Mouse (Mus musculus) left cerebral cortex, postnatal 14 days (tissue): ENCODE results near the gene Brpf3. TPM values are rescaled to one million over a fixed set of nuclear protein-coding genes. Genes with fewer than 3 reads are reported as not detected.

Experiments
- total RNA-seq, 2 experiments: library from RNA; stranded (reverse); gene quantifications; 2 replicates each; pipeline ENCODE4 v1.2.3; 2021

The Brpf3 gene
- total RNA-seq, 2 experiments from 2014 or later: 43.4 to 49.6 TPM

Other genes starting within 250 kb of the Brpf3 start
- not detected for gene Clps, start 240.3 kb upstream of the Brpf3 start, total RNA-seq
- 1 to 10 TPM; 2.9 to 4.1 TPM for gene Lhfpl5, start 225.4 kb upstream of the Brpf3 start, total RNA-seq
- gene Srpk1, start 178.4 kb upstream of the Brpf3 start, total RNA-seq: 100 to 1,000 TPM; 109 to 110 TPM
- 1 to 10 TPM; 7.6 to 10.0 TPM for gene Slc26a8, start 110.9 kb upstream of the Brpf3 start, total RNA-seq
- 10 to 100 TPM; 71.7 to 81.7 TPM for gene Mapk14, start 109.8 kb upstream of the Brpf3 start, total RNA-seq
- gene AC170998.1, start 75.0 kb upstream of the Brpf3 start, total RNA-seq: 1 to 10 TPM; 1.4 to 2.7 TPM
- gene Mapk13, start 31.8 kb upstream of the Brpf3 start, total RNA-seq: 1 to 10 TPM; 1.0 to 1.6 TPM
- under 1 TPM; 0.44 to 0.49 TPM for gene Pnpla1, start 57.3 kb downstream of the Brpf3 start, total RNA-seq
- gene 4930539E08Rik, start 114.2 kb downstream of the Brpf3 start, total RNA-seq: 10 to 100 TPM in 1 of 2 experiments, 1 to 10 TPM in 1; 8.3 to 12.4 TPM
- gene Pxt1, start 142.8 kb downstream of the Brpf3 start, total RNA-seq: not detected
- 10 to 100 TPM; 81.0 to 85.9 TPM for gene Kctd20, start 150.9 kb downstream of the Brpf3 start, total RNA-seq
- 10 to 100 TPM; 47.5 to 49.2 TPM for gene Stk38, start 206.9 kb downstream of the Brpf3 start, total RNA-seq
- gene Srsf3, start 231.5 kb downstream of the Brpf3 start, total RNA-seq: 100 to 1,000 TPM; 125 to 127 TPM